Mouse (Mus musculus): Measurements from ENCODE around the gene Spem1. TPM values are rescaled to one million over a fixed set of nuclear protein-coding genes. Genes with fewer than 3 reads are reported as not detected.

Spem1 gene
- polyA plus RNA-seq, 1 experiment from 2014 or later, result not detected

DNA sequence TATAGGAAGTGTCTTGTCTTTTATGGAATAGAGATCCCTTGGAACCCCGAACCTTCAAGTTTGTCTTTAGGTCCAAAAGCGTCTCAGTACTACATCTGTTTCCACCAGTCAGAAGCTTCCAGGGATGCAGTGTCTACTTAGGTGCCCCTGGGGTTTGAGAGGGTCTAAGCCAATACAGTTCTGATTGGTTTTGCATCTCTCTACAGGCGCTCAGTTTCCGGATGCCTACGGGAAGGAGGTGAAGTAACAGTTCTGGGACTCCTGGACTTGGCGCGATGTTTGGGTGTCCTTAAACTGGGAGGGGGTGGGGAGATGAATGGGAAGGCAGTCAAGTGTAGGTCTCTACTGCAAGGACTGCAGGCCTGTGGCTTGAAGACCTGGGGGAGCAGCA is 16.7 kb upstream of the Spem1 start:
- Histone ChIP-seq H3K4me1 (ENCODE audit: control insufficient read depth, insufficient read depth, low read length) (peaks cover 28% of the 10 kb centered on the region), H3K36me3 (ENCODE audit: control insufficient read depth, insufficient read depth, low read length) (no peaks in the 10 kb centered on the region), H3K4me3 (ENCODE audit: low read depth, low read length) (peak overlapping the region; percentile 70), H3K27me3 (ENCODE audit: control insufficient read depth, insufficient read depth, low read length) (peaks cover 34% of the 10 kb centered on the region), H3K27ac (ENCODE audit: low read depth, low read length) (peak overlapping the region; percentile 85), H3K9me3 (replicated peaks; ENCODE audit: control insufficient read depth, low read length) (no peaks in the 10 kb centered on the region), H3K9ac (ENCODE audit: low read depth, low read length) (peak overlapping the region; percentile 85), H3K4me2 (peak overlapping the region; percentile 91)
- 1% methylated on average over 7 of the region's 7 CpGs for WGBS (ENCODE audit: insufficient replicate concordance)
- no peak for ATAC-seq (replicated peaks; ENCODE audit: insufficient number of reproducible peaks, low FRiP score, low TSS enrichment)

- H3K9ac ChIP-seq (ENCODE audit: low read depth, low read length), result peak within 1 kb of the TSS; percentile 85
- peaks cover 40% of the 10 kb centered on the region for H3K27me3 ChIP-seq (ENCODE audit: control insufficient read depth, insufficient read depth, low read length)
- H3K4me2 ChIP-seq, result peak within 1 kb of the TSS; percentile 91
- WGBS (ENCODE audit: insufficient replicate concordance), result under 1% methylated on average over 34 of the region's 34 CpGs
- no peaks in the 10 kb centered on the region for H3K36me3 ChIP-seq (ENCODE audit: control insufficient read depth, insufficient read depth, low read length)
- peak; percentile 88 for ATAC-seq (replicated peaks; ENCODE audit: insufficient number of reproducible peaks, low FRiP score, low TSS enrichment)
- peak within 1 kb of the TSS; percentile 85 for H3K27ac ChIP-seq (ENCODE audit: low read depth, low read length)
- no peaks in the 10 kb centered on the region for H3K9me3 ChIP-seq (replicated peaks; ENCODE audit: control insufficient read depth, low read length)
- peak within 1 kb of the TSS; percentile 70 for H3K4me3 ChIP-seq (ENCODE audit: low read depth, low read length)
- peaks cover 33% of the 10 kb centered on the region for H3K4me1 ChIP-seq (ENCODE audit: control insufficient read depth, insufficient read depth, low read length)
These were observed 16.2 kb upstream of the Spem1 start, which contains the start of gene Tmem256 for GRCm38 (mm10) chr11:69837952-69838713. TSS of gene Tmem256 (plus strand) at chr11:69838514.

DNA sequence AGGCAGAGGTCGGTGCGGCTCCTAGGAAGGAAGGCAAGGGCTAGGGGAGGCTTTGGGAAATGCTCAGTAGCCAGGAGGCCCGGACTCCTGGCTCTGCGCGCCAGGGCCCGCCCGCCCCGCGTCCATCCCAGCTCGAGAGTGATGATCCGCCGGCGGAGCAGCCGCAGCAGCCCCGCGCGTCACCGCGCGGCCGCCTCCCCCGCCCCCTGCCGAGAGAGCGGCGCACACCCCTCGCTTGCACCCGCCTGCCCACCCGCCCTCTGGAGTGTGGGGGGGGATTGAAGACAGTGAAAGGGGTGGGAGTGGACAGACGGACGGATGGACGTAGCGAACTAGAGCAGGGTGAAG is 15.6 kb upstream of the Spem1 start, which contains the start of gene Nlgn2:
TSS of gene Nlgn2 (minus strand) at position 181 of the 348 bp plus-strand sequence.
- H3K4me3 ChIP-seq (ENCODE audit: low read depth, low read length), result peak within 1 kb of the TSS; percentile 70
- H3K27ac ChIP-seq (ENCODE audit: low read depth, low read length), result peak within 1 kb of the TSS; percentile 85
- peak within 1 kb of the TSS; percentile 85 for H3K9ac ChIP-seq (ENCODE audit: low read depth, low read length)
- peak; percentile 65 for ATAC-seq (replicated peaks; ENCODE audit: insufficient number of reproducible peaks, low FRiP score, low TSS enrichment)
- no peaks in the 10 kb centered on the region for H3K36me3 ChIP-seq (ENCODE audit: control insufficient read depth, insufficient read depth, low read length)
- H3K4me1 ChIP-seq (ENCODE audit: control insufficient read depth, insufficient read depth, low read length), result peaks cover 33% of the 10 kb centered on the region
- no peaks in the 10 kb centered on the region for H3K9me3 ChIP-seq (replicated peaks; ENCODE audit: control insufficient read depth, low read length)
- WGBS (ENCODE audit: insufficient replicate concordance), result 0% methylated on average over 26 of the region's 32 CpGs
- peak within 1 kb of the TSS; percentile 91 for H3K4me2 ChIP-seq
- H3K27me3 ChIP-seq (ENCODE audit: control insufficient read depth, insufficient read depth, low read length), result peaks cover 45% of the 10 kb centered on the region

DNA sequence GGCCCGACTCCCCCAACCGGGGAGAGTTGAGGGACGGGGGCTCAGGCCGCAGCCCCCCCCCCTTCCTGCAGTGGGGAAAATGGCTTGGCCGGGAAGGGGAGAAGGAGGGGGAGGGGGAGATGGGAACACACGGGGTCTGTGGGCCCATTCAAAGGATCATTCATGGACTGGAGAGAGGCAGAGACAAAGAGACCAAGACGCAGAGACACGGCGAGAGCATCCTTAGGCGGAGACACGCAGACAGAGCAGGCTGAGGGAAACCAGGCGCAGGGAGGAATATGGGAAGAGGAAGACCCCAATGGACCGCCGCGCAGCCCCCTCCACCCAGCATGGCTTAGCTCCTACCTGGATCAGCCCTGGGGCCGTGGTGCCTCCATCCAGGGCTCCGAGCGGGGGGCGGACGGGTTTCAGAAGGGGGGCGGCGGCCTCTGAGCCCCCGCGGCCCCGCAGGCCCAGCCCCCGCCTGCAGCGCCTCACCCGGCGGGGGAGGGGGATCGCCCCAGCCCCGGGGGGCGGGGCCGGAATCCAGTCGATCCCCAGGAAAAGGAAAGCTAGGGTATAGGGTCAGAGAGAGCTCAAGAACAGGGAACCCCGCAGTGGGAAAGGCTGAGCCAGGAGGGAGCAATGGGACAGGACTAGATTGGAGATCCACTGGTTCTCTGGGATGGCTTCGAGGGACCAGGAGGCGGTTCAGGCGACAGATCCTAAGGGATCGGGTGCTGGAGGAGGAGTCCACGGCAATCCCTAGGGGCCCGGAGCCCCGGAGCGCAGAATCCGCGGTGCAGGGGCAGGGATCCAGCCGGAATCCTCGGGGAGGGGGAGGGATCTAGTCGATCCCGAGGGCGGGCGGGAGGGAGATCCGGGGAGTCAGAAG is 15.0 kb upstream of the Spem1 start:
- H3K27me3 ChIP-seq (ENCODE audit: control insufficient read depth, insufficient read depth, low read length), result peaks cover 47% of the 10 kb centered on the region
- H3K36me3 ChIP-seq (ENCODE audit: control insufficient read depth, insufficient read depth, low read length), result no peaks in the 10 kb centered on the region
- 0 out of 2 replicates have a peak overlapping the region, but pooled peaks have one; percentile 50 for H3K27ac ChIP-seq (ENCODE audit: low read depth, low read length)
- peak overlapping the region; percentile 91 for H3K4me2 ChIP-seq
- H3K9me3 ChIP-seq (replicated peaks; ENCODE audit: control insufficient read depth, low read length), result no peaks in the 10 kb centered on the region
- no peak for ATAC-seq (replicated peaks; ENCODE audit: insufficient number of reproducible peaks, low FRiP score, low TSS enrichment)
- H3K4me3 ChIP-seq (ENCODE audit: low read depth, low read length), result peak overlapping the region; percentile 70
- peak overlapping the region; percentile 78 for H3K9ac ChIP-seq (ENCODE audit: low read depth, low read length)
- H3K4me1 ChIP-seq (ENCODE audit: control insufficient read depth, insufficient read depth, low read length), result peaks cover 33% of the 10 kb centered on the region
- 1% methylated on average over 51 of the region's 52 CpGs for WGBS (ENCODE audit: insufficient replicate concordance)

DNA sequence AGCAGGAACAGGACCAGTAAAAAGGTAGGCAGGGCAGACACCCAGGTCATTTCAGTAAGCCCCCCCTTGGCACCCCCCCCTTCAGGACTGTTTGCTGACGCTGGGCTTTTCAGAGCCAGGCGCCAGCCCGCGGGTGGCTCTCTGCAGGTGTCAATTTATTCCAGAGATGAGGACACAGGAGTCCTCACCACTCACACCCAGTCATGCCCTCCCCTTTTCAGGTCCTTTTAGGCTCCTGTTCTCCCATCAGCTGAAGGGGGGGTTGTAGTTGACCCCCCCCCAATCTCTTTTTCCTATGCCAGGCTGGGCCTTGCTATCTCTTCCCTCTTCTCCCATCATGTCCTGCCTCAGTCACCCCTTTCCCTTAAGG is 14.0 kb upstream of the Spem1 start:
- H3K4me2 ChIP-seq, result peak overlapping the region; percentile 91
- H3K27ac ChIP-seq (ENCODE audit: low read depth, low read length), result no peak overlapping the region
- H3K36me3 ChIP-seq (ENCODE audit: control insufficient read depth, insufficient read depth, low read length), result no peaks in the 10 kb centered on the region
- peak overlapping the region; percentile 70; the same call in 1 of the 2 replicates for H3K4me3 ChIP-seq (ENCODE audit: low read depth, low read length)
- no peak overlapping the region for H3K9ac ChIP-seq (ENCODE audit: low read depth, low read length)
- no peaks in the 10 kb centered on the region for H3K9me3 ChIP-seq (replicated peaks; ENCODE audit: control insufficient read depth, low read length)
- peaks cover 47% of the 10 kb centered on the region for H3K27me3 ChIP-seq (ENCODE audit: control insufficient read depth, insufficient read depth, low read length)
- no peak for ATAC-seq (replicated peaks; ENCODE audit: insufficient number of reproducible peaks, low FRiP score, low TSS enrichment)
- WGBS (ENCODE audit: insufficient replicate concordance), result 8% methylated on average over 4 of the region's 4 CpGs
- H3K4me1 ChIP-seq (ENCODE audit: control insufficient read depth, insufficient read depth, low read length), result peaks cover 33% of the 10 kb centered on the region

DNA sequence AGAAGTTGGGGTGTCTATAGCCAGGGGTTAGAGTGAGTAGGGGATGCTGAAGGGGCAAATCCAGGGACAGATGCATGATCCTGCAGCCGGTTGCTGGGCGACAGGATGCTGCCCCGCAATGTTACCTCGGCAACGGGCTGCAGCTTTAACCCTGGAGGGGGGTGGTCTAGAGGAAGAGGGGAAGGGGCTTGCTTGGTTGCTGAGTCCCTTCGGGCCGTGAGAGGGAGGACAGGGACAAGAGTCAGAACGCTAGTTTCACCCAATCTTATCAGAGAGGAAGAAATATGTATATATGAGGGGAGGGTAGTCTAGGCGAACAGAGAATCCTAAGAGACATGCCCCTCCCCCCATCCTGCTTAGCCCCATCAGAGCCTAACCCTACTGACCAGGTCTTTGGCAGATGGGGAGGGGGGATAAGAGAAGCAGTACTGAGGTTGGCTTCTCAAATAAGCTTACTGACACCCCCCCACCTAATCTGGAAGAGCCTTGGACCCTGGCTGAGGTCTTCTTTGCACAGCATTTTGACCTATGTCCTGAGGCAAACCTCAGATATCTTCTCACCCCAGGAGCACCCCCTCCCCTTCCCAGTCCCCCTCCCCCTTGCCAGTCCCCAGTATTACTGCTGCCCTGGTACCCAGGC is 13.5 kb upstream of the Spem1 start:
- Histone ChIP-seq H3K4me2 (peak overlapping the region; percentile 89; the same call in 1 of the 2 replicates), H3K9me3 (replicated peaks; ENCODE audit: control insufficient read depth, low read length) (no peaks in the 10 kb centered on the region), H3K4me3 (ENCODE audit: low read depth, low read length) (0 out of 2 replicates have a peak overlapping the region, but pooled peaks have one; percentile 70), H3K4me1 (ENCODE audit: control insufficient read depth, insufficient read depth, low read length) (peaks cover 33% of the 10 kb centered on the region), H3K27ac (ENCODE audit: low read depth, low read length) (no peak overlapping the region), H3K9ac (ENCODE audit: low read depth, low read length) (no peak overlapping the region), H3K36me3 (ENCODE audit: control insufficient read depth, insufficient read depth, low read length) (no peaks in the 10 kb centered on the region), H3K27me3 (ENCODE audit: control insufficient read depth, insufficient read depth, low read length) (peaks cover 47% of the 10 kb centered on the region)
- ATAC-seq (replicated peaks; ENCODE audit: insufficient number of reproducible peaks, low FRiP score, low TSS enrichment), result no peak
- 7% methylated on average over 9 of the region's 9 CpGs for WGBS (ENCODE audit: insufficient replicate concordance)

DNA sequence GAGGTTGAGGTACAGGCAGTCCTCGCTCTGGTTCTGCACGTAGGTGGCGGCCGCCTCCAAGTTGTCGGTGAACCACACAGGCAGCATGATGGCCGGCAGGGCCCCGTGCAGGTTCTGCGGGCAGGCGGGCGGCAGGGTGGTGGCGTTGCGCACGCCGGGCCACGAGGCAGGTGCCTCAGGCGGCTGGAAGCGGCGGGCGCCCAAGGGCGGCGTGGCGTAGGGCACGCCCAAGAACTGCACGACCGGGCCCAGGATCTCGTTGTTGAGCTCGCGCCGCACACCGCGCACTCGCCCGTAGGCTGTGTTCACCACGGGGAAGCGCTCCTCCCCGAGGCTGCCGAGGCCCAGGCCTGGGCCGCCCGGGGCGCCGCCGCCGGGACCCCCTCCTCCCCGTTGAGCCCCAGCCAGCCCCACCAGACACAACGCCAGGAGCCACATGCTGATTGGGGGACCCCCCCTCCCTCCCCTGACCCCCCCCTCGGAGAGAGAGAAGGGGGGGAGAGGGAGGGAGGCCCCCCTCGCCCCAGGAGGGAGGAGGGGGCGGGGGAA is 12.1 kb upstream of the Spem1 start:
- WGBS (ENCODE audit: insufficient replicate concordance), result 6% methylated on average over 43 of the region's 48 CpGs
- ATAC-seq (replicated peaks; ENCODE audit: insufficient number of reproducible peaks, low FRiP score, low TSS enrichment), result no peak
- H3K27me3 ChIP-seq (ENCODE audit: control insufficient read depth, insufficient read depth, low read length), result peaks cover 47% of the 10 kb centered on the region

GRCm38 (mm10) chr11:69833554-69833953 is 11.6 kb upstream of the Spem1 start:
- Histone ChIP-seq H3K4me3 (ENCODE audit: low read depth, low read length) (peak overlapping the region; percentile 48), H3K36me3 (ENCODE audit: control insufficient read depth, insufficient read depth, low read length) (no peaks in the 10 kb centered on the region), H3K27ac (ENCODE audit: low read depth, low read length) (no peak overlapping the region), H3K4me1 (ENCODE audit: control insufficient read depth, insufficient read depth, low read length) (peaks cover 24% of the 10 kb centered on the region), H3K9me3 (replicated peaks; ENCODE audit: control insufficient read depth, low read length) (no peaks in the 10 kb centered on the region), H3K9ac (ENCODE audit: low read depth, low read length) (peak overlapping the region; percentile 77), H3K4me2 (peak overlapping the region; percentile 89), H3K27me3 (ENCODE audit: control insufficient read depth, insufficient read depth, low read length) (peaks cover 47% of the 10 kb centered on the region)
- WGBS (ENCODE audit: insufficient replicate concordance), result 39% methylated on average over 8 of the region's 8 CpGs
- no peak for ATAC-seq (replicated peaks; ENCODE audit: insufficient number of reproducible peaks, low FRiP score, low TSS enrichment)

More for the DNA sequence above, 12.1 kb upstream of the Spem1 start:
- Histone ChIP-seq H3K9ac (ENCODE audit: low read depth, low read length) (peak overlapping the region; percentile 77), H3K4me3 (ENCODE audit: low read depth, low read length) (peak overlapping the region; percentile 48), H3K27ac (ENCODE audit: low read depth, low read length) (no peak overlapping the region), H3K4me1 (ENCODE audit: control insufficient read depth, insufficient read depth, low read length) (peaks cover 27% of the 10 kb centered on the region), H3K9me3 (replicated peaks; ENCODE audit: control insufficient read depth, low read length) (no peaks in the 10 kb centered on the region), H3K36me3 (ENCODE audit: control insufficient read depth, insufficient read depth, low read length) (no peaks in the 10 kb centered on the region), H3K4me2 (peak overlapping the region; percentile 89)

Data from heart, embryonic 11.5 days (tissue).